Mouse (Mus musculus) heart, adult 2 months (tissue): ENCODE data around the gene Afap1l2.

ENCODE experiments used
- CTCF ChIP-seq: fragments of 200-600 bp; IDR thresholded peaks from 2 replicates; pipeline ENCODE4 v1.8.1; 2022; ENCODE audit warnings: antibody characterized with exemption, mild to moderate bottlenecking, moderate library complexity
- POLR2A ChIP-seq: fragments of 200-500 bp; IDR thresholded peaks from 2 replicates; pipeline ENCODE4 v1.6.1; 2011; ENCODE audit warnings: mild to moderate bottlenecking, low read depth, low read length, control low read depth; ENCODE audit not compliant: insufficient read depth

DNA sequence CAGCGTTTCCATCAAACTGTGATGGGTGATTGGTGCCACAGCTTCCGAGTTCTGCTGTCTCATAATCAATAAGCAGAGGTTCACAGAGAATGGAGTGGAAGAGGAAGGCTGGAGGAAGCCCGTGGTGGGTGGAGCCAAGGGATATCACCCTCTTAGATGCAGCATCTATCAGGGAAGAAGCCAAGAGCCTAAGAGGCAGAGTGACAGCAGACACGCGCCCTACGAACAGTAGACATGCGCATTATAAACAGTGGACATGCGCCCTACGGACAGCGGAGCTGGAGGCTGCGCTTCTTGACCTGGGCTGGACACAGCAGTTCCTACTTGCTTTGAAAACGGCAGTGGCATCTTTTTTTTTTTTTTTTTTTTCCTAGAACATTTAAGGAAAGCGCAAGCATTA lies 53.2 kb downstream of the Afap1l2 start:
- TF ChIP-seq POLR2A (no peak), CTCF (no peak)
